Mouse (Mus musculus): ENCODE measurements at regions not wholly inside any gene's neighbourhood (a gene's known extent, or its start where the extent isn't known, plus 50 kb on each side); places are given as distances from the start of the nearest gene placed in this dataset.

DNA sequence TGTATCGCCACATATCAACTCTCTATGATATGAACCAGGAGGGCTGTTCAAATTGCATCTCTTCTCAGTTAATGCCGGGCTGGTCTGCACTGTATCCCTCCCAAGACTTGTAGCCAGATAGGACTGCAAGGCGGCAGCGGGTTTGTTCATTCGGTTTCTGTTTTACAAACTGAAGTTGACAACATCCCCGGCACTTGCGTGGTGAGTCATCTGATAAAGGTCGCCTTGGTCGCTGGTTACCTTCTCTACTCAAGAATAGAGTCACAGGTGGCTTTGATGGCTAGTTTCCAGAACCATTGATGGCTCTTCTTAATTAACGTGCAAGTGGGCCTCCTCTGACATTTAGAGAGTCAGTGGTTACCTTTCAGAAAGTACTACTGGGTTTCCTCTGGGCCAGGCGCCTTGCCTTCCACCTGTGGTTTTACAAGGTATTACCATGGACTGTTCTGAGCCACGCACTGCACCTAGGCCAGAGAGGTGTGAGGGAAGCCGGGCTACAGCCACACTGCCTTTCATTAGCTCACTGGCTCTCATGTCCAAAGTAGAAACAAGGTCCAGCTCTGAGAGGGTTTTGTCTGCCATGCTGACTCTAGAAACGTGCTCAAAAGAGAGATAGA is 1266.9 kb upstream of the A1bg start:
- TF ChIP-seq ZC3H11A (IDR thresholded peaks at IDR 0.05; ENCODE audit: low read depth, low read length) (no peak), MAZ (IDR thresholded peaks at IDR 0.05; ENCODE audit: low read depth, low read length) (no peak), EP300 (IDR thresholded peaks at IDR 0.05; ENCODE audit: low read length) (peak; percentile 81), CHD2 (IDR thresholded peaks at IDR 0.05; ENCODE audit: low read length) (0 out of 2 replicates have a peak, but pooled peaks have one; percentile 33), ETS1 (conservative IDR thresholded peaks at IDR 0.05; ENCODE audit: low read depth, low read length) (peak; percentile 91), RAD21 (IDR thresholded peaks at IDR 0.05; ENCODE audit: low read depth, low read length) (no peak), SIN3A (IDR thresholded peaks at IDR 0.05; ENCODE audit: low read length) (peak; percentile 75), MYC (IDR thresholded peaks at IDR 0.05; ENCODE audit: low read depth, low read length) (peak; percentile 60; the same call in 1 of the 2 replicates), KAT2A (IDR thresholded peaks at IDR 0.05; ENCODE audit: insufficient replicate concordance, low read length) (no peak), MEF2A (IDR thresholded peaks at IDR 0.05; ENCODE audit: borderline replicate concordance, low read depth, low read length) (peak; percentile 86), NRF1 (IDR thresholded peaks at IDR 0.05; ENCODE audit: low read depth, low read length) (peak; percentile 48; the same call in 1 of the 2 replicates), ZNF384 (IDR thresholded peaks at IDR 0.05; ENCODE audit: low read depth, low read length) (no peak), CHD1 (IDR thresholded peaks at IDR 0.05; ENCODE audit: low read depth, low read length) (no peak), POLR2AphosphoS2 (IDR thresholded peaks at IDR 0.05; ENCODE audit: low read depth, low read length) (0 out of 2 replicates have a peak, but pooled peaks have one; percentile 16), MAFK (IDR thresholded peaks at IDR 0.05; ENCODE audit: insufficient replicate concordance, low read length) (no peak), TCF12 (IDR thresholded peaks at IDR 0.05; ENCODE audit: low read depth, low read length) (peak; percentile 88), JUND (conservative IDR thresholded peaks at IDR 0.05; ENCODE audit: low read depth, low read length) (no peak; the same call in 1 of the 2 replicates), USF2 (conservative IDR thresholded peaks at IDR 0.05; ENCODE audit: low read depth, low read length) (no peak), JUN (IDR thresholded peaks at IDR 0.05; ENCODE audit: insufficient read depth, low read depth, low read length) (peak; percentile 34; the same call in 1 of the 2 replicates), SMC3 (IDR thresholded peaks at IDR 0.05; ENCODE audit: low read depth, low read length) (peak; percentile 11; the same call in 1 of the 2 replicates), ELF1 (IDR thresholded peaks at IDR 0.05; ENCODE audit: low read depth, low read length) (no peak), E2F4 (IDR thresholded peaks at IDR 0.05; ENCODE audit: insufficient replicate concordance, low read depth, low read length) (no peak), GABPA (IDR thresholded peaks at IDR 0.05; ENCODE audit: insufficient replicate concordance, low read depth, low read length) (no peak), CTCF (conservative IDR thresholded peaks at IDR 0.05 in 1 of 2, IDR thresholded peaks at IDR 0.05 in 1 of 2; ENCODE audit: low read depth in 2 of 2, low read length in 2 of 2) (0 out of 4 replicates have a peak, but pooled peaks of 1 of the 2 experiments have one; percentile 2), TBP (conservative IDR thresholded peaks at IDR 0.05; ENCODE audit: low read depth, low read length) (no peak), UBTF (IDR thresholded peaks at IDR 0.05; ENCODE audit: low read depth, low read length) (peak; percentile 90), MXI1 (IDR thresholded peaks at IDR 0.05; ENCODE audit: low read depth, low read length) (no peak; the same call in none of the 2 replicates), ZMIZ1 (IDR thresholded peaks at IDR 0.05; ENCODE audit: low read depth, low read length) (no peak), PAX5 (IDR thresholded peaks at IDR 0.05; ENCODE audit: low read length) (no peak), USF1 (IDR thresholded peaks at IDR 0.05; ENCODE audit: low read depth, low read length) (no peak), RCOR1 (conservative IDR thresholded peaks at IDR 0.05; ENCODE audit: low read depth, low read length) (no peak), IRF4 (IDR thresholded peaks at IDR 0.05; ENCODE audit: low read depth, low read length) (peak; percentile 74), MAX (IDR thresholded peaks at IDR 0.05; ENCODE audit: low read length) (no peak; the same call in 1 of the 2 replicates), BHLHE40 (IDR thresholded peaks at IDR 0.05; ENCODE audit: low read depth, low read length) (peak; percentile 73), POLR2A (IDR thresholded peaks at IDR 0.05; ENCODE audit: low read depth, low read length) (0 out of 2 replicates have a peak, but pooled peaks have one; percentile 17), NELFE (IDR thresholded peaks at IDR 0.05; ENCODE audit: low read depth, low read length) (no peak), HCFC1 (IDR thresholded peaks at IDR 0.05; ENCODE audit: low read depth, low read length) (no peak), ZKSCAN1 (IDR thresholded peaks at IDR 0.05; ENCODE audit: borderline replicate concordance, low read depth, low read length) (no peak)
- Histone ChIP-seq H3K27ac (ENCODE audit: insufficient read depth, low read depth) (peak overlapping the region; percentile 90), H3K4me1 (ENCODE audit: control insufficient read depth in 1 of 2, insufficient read depth in 2 of 2) (peaks cover 37 to 92% of the 10 kb centered on the region in 2 experiments), H3K4me2 (ENCODE audit: insufficient read depth, low read depth, poor library complexity, severe bottlenecking) (peak overlapping the region; percentile 88), H3K79me2 (replicated peaks; ENCODE audit: control insufficient read depth, extremely low read depth, insufficient read depth, poor library complexity, severe bottlenecking) (peaks cover 65% of the 10 kb centered on the region), H3K36me3 (replicated peaks in 1 of 2; ENCODE audit: control insufficient read depth in 1 of 2, insufficient read depth in 1 of 2, low read length in 1 of 2) (peaks cover 31 to 91% of the 10 kb centered on the region in 2 experiments), H3K9ac (ENCODE audit: insufficient read depth, low read depth) (peak overlapping the region; percentile 38), H3K27me3 (replicated peaks) (no peaks in the 10 kb centered on the region), H3K4me3 (replicated peaks in 1 of 3; ENCODE audit: low read depth in 2 of 3, low read length in 2 of 3, poor library complexity in 1 of 3) (no peak overlapping the region), H3K9me3 (replicated peaks; ENCODE audit: low read length) (no peaks in the 10 kb centered on the region)
- DNase-seq (ENCODE audit: extremely low read depth), result peak; percentile 91
- dilution Hi-C loops (cut with MboI; ENCODE audit: extremely low pct_ligation_motif_present, extremely low pct_unique_long_range_greater_than_20kb, low sequenced_read_pairs), result no loop called here
- in situ Hi-C loops (cut with MboI; ENCODE audit: low pct_ligation_motif_present, low pct_unique_long_range_greater_than_20kb, low sequenced_read_pairs), result no loop called here
